Mouse (Mus musculus) CH12.LX (cell line): ENCODE results near the gene Clk2. TPM values are rescaled to one million over a fixed set of nuclear protein-coding genes. Genes with fewer than 3 reads are reported as not detected.

Experiments used
- DNase-seq: peaks from one replicate; pipeline ENCODE4 v3.0.0-alpha.2; 2013; ENCODE audit errors: extremely low read depth
- H3K27ac ChIP-seq: 2 replicates; pipeline ENCODE4 v1.5.1; 2012; ENCODE audit warnings: low read depth, mild to moderate bottlenecking, control low read depth, moderate library complexity; ENCODE audit not compliant: insufficient read depth
- H3K27me3 ChIP-seq: replicated peaks from 2 replicates; pipeline ENCODE3; 2012; ENCODE audit warnings: inconsistent platforms
- H3K36me3 ChIP-seq, 2 experiments: replicated peaks in 1 of 2; 2 replicates each; pipeline versions ENCODE3 to v1.6.1; 2012; ENCODE audit warnings: inconsistent platforms in 1 of 2, low read length in 1 of 2, mild to moderate bottlenecking in 1 of 2, mixed read lengths in 1 of 2, moderate library complexity in 1 of 2; ENCODE audit not compliant: control insufficient read depth in 1 of 2, insufficient read depth in 1 of 2
- H3K4me1 ChIP-seq, 2 experiments: 2 replicates each; pipeline ENCODE4 v1.6.1; 2012; ENCODE audit warnings: inconsistent platforms in 1 of 2, moderate library complexity in 1 of 2; ENCODE audit not compliant: insufficient read depth in 2 of 2, control insufficient read depth in 1 of 2
- H3K4me2 ChIP-seq: 2 replicates; pipeline ENCODE4 v1.6.1; 2012; ENCODE audit warnings: low read depth, mild to moderate bottlenecking, control low read depth; ENCODE audit not compliant: poor library complexity, insufficient read depth, severe bottlenecking
- H3K4me3 ChIP-seq, 3 experiments: fragments of 150-350 bp in 1 of 3; sonication (generic) in 1 of 3; replicated peaks in 1 of 3; 2 replicates each; pipeline versions ENCODE3 to v1.5.1; 2011 to 2012; ENCODE audit warnings: low read depth in 2 of 3, low read length in 2 of 3, mild to moderate bottlenecking in 2 of 3, moderate library complexity in 2 of 3, control low read depth in 1 of 3, improper control_type of control experiment in 1 of 3, inconsistent platforms in 1 of 3, mixed read lengths in 1 of 3; ENCODE audit not compliant: poor library complexity in 1 of 3
- H3K79me2 ChIP-seq: replicated peaks from 2 replicates; pipeline ENCODE4 v1.6.1; 2012; ENCODE audit warnings: mild to moderate bottlenecking, moderate library complexity; ENCODE audit not compliant: control insufficient read depth, poor library complexity, insufficient read depth, severe bottlenecking; ENCODE audit errors: extremely low read depth
- H3K9ac ChIP-seq: 2 replicates; pipeline ENCODE4 v1.6.1; 2012; ENCODE audit warnings: low read depth, mild to moderate bottlenecking, control low read depth, moderate library complexity; ENCODE audit not compliant: insufficient read depth
- H3K9me3 ChIP-seq: replicated peaks from 2 replicates; pipeline ENCODE3; 2012; ENCODE audit warnings: low read length, inconsistent platforms, mixed read lengths
- BHLHE40 ChIP-seq: IDR thresholded peaks from 2 replicates; pipeline ENCODE4 v1.6.1; 2011; ENCODE audit warnings: mild to moderate bottlenecking, low read depth, low read length, improper control_type of control experiment
- ELF1 ChIP-seq: IDR thresholded peaks from 2 replicates; pipeline ENCODE4 v1.6.1; 2014; ENCODE audit warnings: low read depth, mild to moderate bottlenecking, inconsistent platforms, low read length, improper control_type of control experiment
- IRF4 ChIP-seq: IDR thresholded peaks from 2 replicates; pipeline ENCODE4 v1.6.1; 2014; ENCODE audit warnings: low read depth, mild to moderate bottlenecking, inconsistent platforms, low read length, improper control_type of control experiment
- JUN ChIP-seq: IDR thresholded peaks from 2 replicates; pipeline ENCODE4 v1.6.1; 2011; ENCODE audit warnings: low read depth, mild to moderate bottlenecking, low read length, improper control_type of control experiment, moderate library complexity; ENCODE audit not compliant: insufficient read depth
- KAT2A ChIP-seq: IDR thresholded peaks from 2 replicates; pipeline ENCODE4 v1.6.1; 2012; ENCODE audit warnings: low read length, improper control_type of control experiment, inconsistent platforms; ENCODE audit not compliant: insufficient replicate concordance
- MAFK ChIP-seq: IDR thresholded peaks from 2 replicates; pipeline ENCODE4 v1.6.1; 2011; ENCODE audit warnings: low read length, improper control_type of control experiment; ENCODE audit not compliant: insufficient replicate concordance
- MAZ ChIP-seq: IDR thresholded peaks from 2 replicates; pipeline ENCODE4 v1.6.1; 2012; ENCODE audit warnings: low read depth, mild to moderate bottlenecking, inconsistent platforms, low read length, improper control_type of control experiment, moderate library complexity
- MEF2A ChIP-seq: IDR thresholded peaks from 2 replicates; pipeline ENCODE4 v1.6.1; 2014; ENCODE audit warnings: low read depth, mild to moderate bottlenecking, inconsistent platforms, low read length, improper control_type of control experiment, borderline replicate concordance
- NELFE ChIP-seq: IDR thresholded peaks from 2 replicates; pipeline ENCODE4 v1.6.1; 2011; ENCODE audit warnings: low read depth, low read length, improper control_type of control experiment
- NRF1 ChIP-seq: IDR thresholded peaks from 2 replicates; pipeline ENCODE4 v1.6.1; 2014; ENCODE audit warnings: low read depth, mild to moderate bottlenecking, inconsistent platforms, low read length, improper control_type of control experiment, moderate library complexity
- POLR2A ChIP-seq: IDR thresholded peaks from 2 replicates; pipeline ENCODE4 v1.6.1; 2011; ENCODE audit warnings: low read depth, mild to moderate bottlenecking, improper control_type of control experiment, low read length
- SIN3A ChIP-seq: IDR thresholded peaks from 2 replicates; pipeline ENCODE4 v1.6.1; 2012; ENCODE audit warnings: low read length, improper control_type of control experiment, inconsistent platforms
- SMC3 ChIP-seq: IDR thresholded peaks from 2 replicates; pipeline ENCODE4 v1.6.1; 2011; ENCODE audit warnings: low read depth, low read length, improper control_type of control experiment
- TCF12 ChIP-seq: IDR thresholded peaks from 2 replicates; pipeline ENCODE4 v1.6.1; 2014; ENCODE audit warnings: low read depth, mild to moderate bottlenecking, inconsistent platforms, low read length, improper control_type of control experiment
- UBTF ChIP-seq: IDR thresholded peaks from 2 replicates; pipeline ENCODE4 v1.6.1; 2012; ENCODE audit warnings: low read depth, mild to moderate bottlenecking, inconsistent platforms, low read length, improper control_type of control experiment, moderate library complexity
- USF1 ChIP-seq: IDR thresholded peaks from 2 replicates; pipeline ENCODE4 v1.6.1; 2014; ENCODE audit warnings: low read depth, mild to moderate bottlenecking, inconsistent platforms, low read length, improper control_type of control experiment
- USF2 ChIP-seq: conservative IDR thresholded peaks from 2 replicates; pipeline ENCODE4 v1.6.1; 2011; ENCODE audit warnings: low read depth, low read length, improper control_type of control experiment
- dilution Hi-C: fragments of 300-500 bp; cut with MboI; formaldehyde crosslinking; loops from 2 replicates; pipeline ENCODE4 v1.14.3; 2020; ENCODE audit warnings: low sequenced_read_pairs; ENCODE audit not compliant: extremely low pct_unique_long_range_greater_than_20kb, extremely low pct_ligation_motif_present
- in situ Hi-C: fragments of 300-500 bp; cut with MboI; formaldehyde crosslinking; loops from 3 replicates; pipeline ENCODE4 v1.14.3; 2019; ENCODE audit warnings: low sequenced_read_pairs, low pct_ligation_motif_present, low pct_unique_long_range_greater_than_20kb, mixed read lengths
- polyA plus RNA-seq: library from polyadenylated mRNA; unstranded; fragments of >175 nt; gene quantifications from 2 replicates; pipeline ENCODE4 v1.2.1, GENCODE M21; 2012; ENCODE audit warnings: low read depth; ENCODE audit not compliant: insufficient read length
- total RNA-seq, 2 experiments: library from RNA; depleted of rRNA; stranded (reverse); fragments of 300-350 nt in 1 of 2; fragments of >200 nt in 1 of 2; gene quantifications; 2 replicates each; pipeline ENCODE4 v1.2.3; 2012 to 2014

Clk2 gene
- total and polyA plus RNA-seq, 3 experiments: 18.8 to 72.0 (median 29.9) TPM

DNA sequence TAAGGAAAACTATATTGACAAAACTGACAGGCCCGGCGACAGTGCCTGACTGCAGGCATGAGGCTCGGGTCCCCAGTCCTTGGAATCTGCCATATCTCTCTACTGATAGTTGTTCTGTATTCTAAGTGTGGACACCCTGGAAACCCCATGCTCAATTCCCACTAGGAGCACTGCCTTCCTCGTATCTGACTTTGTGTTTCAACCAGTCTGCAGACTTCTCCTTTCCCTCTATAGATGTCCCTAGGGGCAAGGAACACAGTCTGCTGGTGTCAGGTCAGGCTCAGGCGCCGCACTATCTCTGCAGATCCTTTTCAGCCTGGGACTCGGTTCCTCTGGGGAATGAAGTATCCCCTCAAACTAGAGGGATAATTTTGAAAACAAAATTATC, 31.5 kb upstream of the Clk2 start:
- H3K4me2 ChIP-seq: no peak overlapping the region
- no peak for TF ChIP-seq SMC3
- no peak for TF ChIP-seq MEF2A
- no peak for TF ChIP-seq USF2
- no peak for TF ChIP-seq ELF1
- TF ChIP-seq MAZ: no peak
- no peak for TF ChIP-seq POLR2A
- TF ChIP-seq, all 38 proteins: peak for 0
- DNase-seq: no peak
- Histone ChIP-seq H3K4me3 (no peak overlapping the region), H3K27ac (no peak overlapping the region), H3K79me2 (no peaks in the 10 kb centered on the region), H3K9me3 (no peaks in the 10 kb centered on the region), H3K4me1 (no peaks in the 10 kb centered on the region), H3K36me3 (no peaks in the 10 kb centered on the region), H3K27me3 (peaks cover 15% of the 10 kb centered on the region), H3K9ac (no peak overlapping the region)
- dilution Hi-C loops: no loop called here
- in situ Hi-C loops: no loop called here

- in situ Hi-C loops (no loop called here), dilution Hi-C loops (no loop called here)
- DNase-seq: no peak
- no peak overlapping the region for H3K27ac ChIP-seq
- H3K27me3 ChIP-seq: peaks cover 15% of the 10 kb centered on the region
- no peak overlapping the region for H3K4me2 ChIP-seq
- no peaks in the 10 kb centered on the region for H3K4me1 ChIP-seq
- no peak overlapping the region for H3K4me3 ChIP-seq
- no peaks in the 10 kb centered on the region for H3K9me3 ChIP-seq
- H3K79me2 ChIP-seq: no peaks in the 10 kb centered on the region
- H3K9ac ChIP-seq: no peak overlapping the region
- H3K36me3 ChIP-seq: no peaks in the 10 kb centered on the region
- TF ChIP-seq IRF4 (no peak), JUN (no peak)
Observed at GRCm38 (mm10) chr3:89133752-89134151, 30.8 kb upstream of the Clk2 start.

DNA sequence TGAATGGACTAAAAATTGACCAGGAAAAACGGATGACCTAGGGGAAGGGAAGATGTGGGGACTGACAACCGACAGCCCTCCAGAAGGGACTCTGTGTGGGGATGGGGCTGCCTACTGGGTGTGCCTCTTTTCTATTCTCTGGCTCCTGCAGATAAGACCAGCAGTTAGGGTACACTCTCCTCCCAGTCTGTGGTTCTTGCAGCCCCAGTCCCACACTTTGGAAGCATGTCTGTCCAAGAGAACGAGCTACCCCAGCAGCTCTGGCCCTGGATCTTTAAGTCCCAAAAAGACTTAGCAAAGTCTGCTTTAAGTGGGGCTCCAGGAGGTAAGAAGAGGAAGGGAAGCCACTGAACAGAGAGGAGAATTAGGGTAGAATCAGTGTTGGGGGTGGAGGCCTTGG, 28.6 kb upstream of the Clk2 start, which contains the start of gene Pklr:
Gene Pklr, plus strand, starts transcription at position 185 of the 400 bp plus-strand sequence.
- Histone ChIP-seq H3K27me3 (peaks cover 13% of the 10 kb centered on the region), H3K4me1 (no peaks in the 10 kb centered on the region), H3K4me3 (no peak within 1 kb of the TSS), H3K79me2 (no peaks in the 10 kb centered on the region), H3K4me2 (no peak within 1 kb of the TSS), H3K36me3 (no peaks in the 10 kb centered on the region), H3K27ac (no peak within 1 kb of the TSS), H3K9me3 (no peaks in the 10 kb centered on the region), H3K9ac (no peak within 1 kb of the TSS)
- DNase-seq: no peak
- no peak for TF ChIP-seq KAT2A
- TF ChIP-seq MAFK: no peak
- TF ChIP-seq SIN3A: no peak
- no peak for TF ChIP-seq NELFE
- no peak for TF ChIP-seq MAZ
- no peak for TF ChIP-seq USF1
- no peak for TF ChIP-seq BHLHE40
- no peak for TF ChIP-seq TCF12
- TF ChIP-seq NRF1: no peak
- no peak for TF ChIP-seq UBTF
- dilution Hi-C loops (no loop called here), in situ Hi-C loops (no loop called here)
